Comparison of ENCODE assay signal across 17 mouse cellular contexts in the genomic region with DNA sequence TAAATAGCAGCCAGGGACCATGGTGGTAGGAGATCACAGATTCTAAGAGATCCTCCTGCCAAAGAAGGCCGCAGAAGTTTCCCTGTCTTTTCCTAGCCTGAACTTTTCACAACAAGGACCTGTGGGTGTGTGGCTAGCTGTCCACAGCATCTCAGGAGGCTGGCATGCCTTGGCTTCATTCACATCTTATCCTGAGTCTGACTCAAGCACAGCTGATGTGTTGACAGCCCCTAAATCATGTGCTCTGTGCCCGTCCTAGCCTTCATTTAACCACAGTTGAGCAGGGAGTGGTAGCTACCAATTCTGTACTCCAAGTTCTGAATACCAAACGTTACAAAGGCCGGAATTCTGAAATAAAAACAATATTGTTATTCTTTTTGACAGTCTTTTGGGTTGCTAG. TPM values are rescaled to one million over a fixed set of nuclear protein-coding genes. Genes with fewer than 3 reads are reported as not detected.
"Had no signal": no experiment of that assay in that cellular context is flagged by ENCODE, and none has a peak within 500 bp of the region (broad histone marks: within the 10 kb centered on the region; RNA-seq: fewer than 3 reads in every experiment).

No protein-coding gene starts in this region.

- H3K27me3 ChIP-seq: limb, embryonic 12.5 days; liver, embryonic 13.5 days; lung, embryonic 15.5 days; megakaryocyte, embryonic 14.5 days; midbrain, embryonic 12.5 days; neural tube, embryonic 15.5 days had no signal

- DNase-seq: kidney, postnatal 25 days; layer of hippocampus, adult 9-11 months; layer of hippocampus, postnatal 36 days; liver, embryonic 13.5 days; liver, postnatal 0 days; lung, postnatal 14 days; right cerebral cortex, adult 18-20 months; right cerebral cortex, postnatal 25 days; thymus, postnatal 4 days had no signal

- ATAC-seq: liver, postnatal 0 days had no signal

- H3K9ac ChIP-seq: limb, embryonic 12.5 days; liver, embryonic 13.5 days; liver, postnatal 0 days; lung, embryonic 15.5 days; midbrain, embryonic 12.5 days; neural tube, embryonic 15.5 days had no signal

- H3K27ac ChIP-seq: limb, embryonic 12.5 days; liver, embryonic 13.5 days; lung, embryonic 15.5 days; macrophage; midbrain, embryonic 12.5 days; neural tube, embryonic 15.5 days; stomach, postnatal 0 days had no signal

- H3K36me3 ChIP-seq: limb, embryonic 12.5 days; liver, embryonic 13.5 days; lung, embryonic 15.5 days; midbrain, embryonic 12.5 days; neural tube, embryonic 15.5 days had no signal

- H3K4me2 ChIP-seq: limb, embryonic 12.5 days; liver, embryonic 13.5 days; lung, embryonic 15.5 days; midbrain, embryonic 12.5 days; neural tube, embryonic 15.5 days had no signal

- H3K4me3 ChIP-seq: limb, embryonic 12.5 days; liver, embryonic 13.5 days; lung, embryonic 15.5 days; megakaryocyte, embryonic 14.5 days; midbrain, embryonic 12.5 days; neural tube, embryonic 15.5 days had no signal

- H3K9me3 ChIP-seq: limb, embryonic 12.5 days; liver, embryonic 13.5 days; lung, embryonic 15.5 days; megakaryocyte, embryonic 14.5 days; midbrain, embryonic 12.5 days; neural tube, embryonic 15.5 days had no signal

RNA-seq across cellular contexts. Expression of a gene that starts 1.4 kb away (rescaled TPM):
- polyA plus RNA-seq: kidney, embryonic 16.5 days; liver, embryonic 13.5 days; liver, postnatal 0 days; macrophage had no signal
